Mouse (Mus musculus) embryonic fibroblast, embryonic 13.5 days (primary cell): ENCODE results near the gene Klhdc4. TPM values are rescaled to one million over a fixed set of nuclear protein-coding genes. Genes with fewer than 3 reads are reported as not detected.

Source experiments
- H3K27ac ChIP-seq: 2 replicates; pipeline ENCODE4 v1.5.1; 2012; ENCODE audit warnings: low read length, control low read depth, inconsistent platforms; ENCODE audit not compliant: insufficient read depth
- H3K4me1 ChIP-seq: 2 replicates; pipeline ENCODE4 v1.6.1; 2011; ENCODE audit warnings: low read length; ENCODE audit not compliant: control insufficient read depth, insufficient read depth
- H3K4me3 ChIP-seq: 2 replicates; pipeline ENCODE4 v1.5.1; 2011; ENCODE audit warnings: mild to moderate bottlenecking, control low read depth, low read length; ENCODE audit not compliant: insufficient read depth
- CTCF ChIP-seq: IDR thresholded peaks from 2 replicates; pipeline ENCODE4 v1.5.1; 2011; ENCODE audit warnings: mild to moderate bottlenecking, control low read depth, low read length, moderate library complexity, borderline replicate concordance; ENCODE audit not compliant: insufficient read depth
- POLR2A ChIP-seq: IDR thresholded peaks from 2 replicates; pipeline ENCODE4 v1.6.1; 2011; ENCODE audit warnings: low read depth, mild to moderate bottlenecking, control low read depth, low read length, moderate library complexity
- polyA plus RNA-seq: library from polyadenylated mRNA; stranded (reverse); fragments of >200 nt; gene quantifications from 2 replicates; pipeline ENCODE4 v1.2.4, GENCODE M21; 2011; ENCODE audit warnings: low read depth; ENCODE audit not compliant: missing spikeins, insufficient read length

Gene Klhdc4
- polyA plus RNA-seq, 1 experiment: 26.4 TPM

- Histone ChIP-seq H3K4me1 (no peaks in the 10 kb centered on the region), H3K4me3 (no peak overlapping the region), H3K27ac (no peak overlapping the region)
- TF ChIP-seq POLR2A (no peak), CTCF (no peak)
Observed at GRCm38 (mm10) chr8:121865356-121865755, 36.0 kb upstream of the Klhdc4 start.

- Histone ChIP-seq H3K4me1 (no peaks in the 10 kb centered on the region), H3K4me3 (no peak overlapping the region), H3K27ac (no peak overlapping the region)
- no peak for TF ChIP-seq POLR2A
- TF ChIP-seq CTCF: no peak
Observed at GRCm38 (mm10) chr8:121861806-121862548, 32.6 kb upstream of the Klhdc4 start.

GRCm38 (mm10) chr8:121861276-121861675, 31.9 kb upstream of the Klhdc4 start:
- H3K4me1 ChIP-seq: no peaks in the 10 kb centered on the region
- no peak overlapping the region for H3K4me3 ChIP-seq
- TF ChIP-seq CTCF: no peak
- TF ChIP-seq POLR2A: no peak
- H3K27ac ChIP-seq: no peak overlapping the region

GRCm38 (mm10) chr8:121857747-121858146, 28.4 kb upstream of the Klhdc4 start:
- H3K27ac ChIP-seq: no peak overlapping the region

GRCm38 (mm10) chr8:121857331-121857730, 28.0 kb upstream of the Klhdc4 start:
- Histone ChIP-seq H3K4me3 (no peak overlapping the region), H3K27ac (no peak overlapping the region), H3K4me1 (no peaks in the 10 kb centered on the region)
- TF ChIP-seq CTCF (no peak), POLR2A (no peak)

More at GRCm38 (mm10) chr8:121857747-121858146, 28.4 kb upstream of the Klhdc4 start:
- no peaks in the 10 kb centered on the region for H3K4me1 ChIP-seq
- H3K4me3 ChIP-seq: no peak overlapping the region
- TF ChIP-seq POLR2A (no peak), CTCF (no peak)

GRCm38 (mm10) chr8:121856071-121856746, 26.8 kb upstream of the Klhdc4 start:
- Histone ChIP-seq H3K27ac (no peak overlapping the region), H3K4me3 (no peak overlapping the region), H3K4me1 (no peaks in the 10 kb centered on the region; the same call in 1 of the 2 replicates)
- TF ChIP-seq POLR2A: no peak
- no peak for TF ChIP-seq CTCF

GRCm38 (mm10) chr8:121853586-121853985, 24.2 kb upstream of the Klhdc4 start:
- TF ChIP-seq POLR2A (no peak), CTCF (no peak)
- no peak overlapping the region for H3K4me3 ChIP-seq
- peaks cover 3% of the 10 kb centered on the region; the same call in 1 of the 2 replicates for H3K4me1 ChIP-seq
- no peak overlapping the region for H3K27ac ChIP-seq

GRCm38 (mm10) chr8:121852464-121852863, 23.1 kb upstream of the Klhdc4 start:
- no peak overlapping the region for H3K4me3 ChIP-seq
- no peak for TF ChIP-seq POLR2A
- TF ChIP-seq CTCF: no peak
- peaks cover 3% of the 10 kb centered on the region; the same call in 1 of the 2 replicates for H3K4me1 ChIP-seq
- no peak overlapping the region for H3K27ac ChIP-seq

GRCm38 (mm10) chr8:121851716-121852115, 22.3 kb upstream of the Klhdc4 start:
- Histone ChIP-seq H3K27ac (peak overlapping the region; percentile 68), H3K4me1 (peaks cover 3% of the 10 kb centered on the region; the same call in 1 of the 2 replicates), H3K4me3 (no peak overlapping the region)
- TF ChIP-seq POLR2A (0 out of 2 replicates have a peak, but pooled peaks have one; percentile 15), CTCF (no peak)
